8 mouse cellular contexts compared by ENCODE assay signal in genomic region chr17:88042099-88043086, GRCm38 (mm10). TPM values are rescaled to one million over a fixed set of nuclear protein-coding genes. Genes with fewer than 3 reads are reported as not detected.
DNase-seq lines count a peak whose midpoint lies in the region; ATAC-seq lines count a peak whose summit lies in the region.

No protein-coding gene starts in this region.

- no peaks in the 10 kb centered on the region for H3K27me3 ChIP-seq in forebrain, embryonic 12.5 days

- H3K4me1 ChIP-seq in forebrain, embryonic 12.5 days, result peaks cover 18% of the 10 kb centered on the region

- DNase-seq in heart, adult 11 months, result peak; percentile 96
- no peak for DNase-seq in heart, postnatal 4 days
- peak; percentile 23 for DNase-seq in kidney, adult 9 months
- DNase-seq in lung, postnatal 36 days, result peak; percentile 72
- DNase-seq in spleen, postnatal 36 days (ENCODE audit: low spot score in 2 of 2), result peak; percentile 81 to 84
- DNase-seq in urinary bladder, postnatal 4 days (ENCODE audit: low spot score in 2 of 2), result no peak
- DNase-seq in frontal cortex, postnatal 36 days (ENCODE audit: low spot score in 2 of 2), result no peak

- WGBS in forebrain, embryonic 12.5 days, result 68% methylated on average over 12 of the region's 12 CpGs

- no peak overlapping the region for H3K4me3 ChIP-seq in forebrain, embryonic 12.5 days (replicated peaks)

- H3K9ac ChIP-seq in forebrain, embryonic 12.5 days, result no peak overlapping the region

- peak; percentile 70 for ATAC-seq in forebrain, embryonic 12.5 days (ENCODE audit: low FRiP score)

- no peak overlapping the region for H3K27ac ChIP-seq in forebrain, embryonic 12.5 days

- H3K4me2 ChIP-seq in forebrain, embryonic 12.5 days, result no peak overlapping the region

- 0 out of 2 replicates have a peak, but pooled peaks cover 5% of the 10 kb centered on the region for H3K36me3 ChIP-seq in forebrain, embryonic 12.5 days (replicated peaks)

- H3K9me3 ChIP-seq in forebrain, embryonic 12.5 days, result no peaks in the 10 kb centered on the region

RNA-seq across cellular contexts. Expression of gene Fbxo11, which starts 22.7 kb away (rescaled TPM):
- 10 to 100 TPM; 48.7 to 49.0 TPM for total RNA-seq in heart, postnatal 4 days (2021)
- 32.2 and 39.5 TPM in 2 replicates for polyA plus RNA-seq in forebrain, embryonic 12.5 days (2016; fragmentation: Nextera tagmentation; extraction: Ambion mirVana)

Comparison
In these comparisons a context has a peak if more than half of its experiments do, and no peak if none do; other contexts are left out.
1. DNase-seq: peak in heart, adult 11 months (single experiment), kidney, adult 9 months (single experiment), lung, postnatal 36 days (single experiment) and spleen, postnatal 36 days (2 of 2); none in heart, postnatal 4 days (single experiment), urinary bladder, postnatal 4 days (0 of 2) and frontal cortex, postnatal 36 days (0 of 2).